Mouse (Mus musculus): ENCODE measurements at regions not wholly inside any gene's neighbourhood (a gene's known extent, or its start where the extent isn't known, plus 50 kb on each side); places are given as distances from the start of the nearest gene placed in this dataset.

- TF ChIP-seq CTCF (IDR thresholded peaks at IDR 0.05; ENCODE audit: low read depth) (no peak), EP300 (IDR thresholded peaks at IDR 0.05; ENCODE audit: low read depth) (no peak)
Measured at GRCm38 (mm10) chr13:6365169-6365568, 182.8 kb upstream of the Pitrm1 start.

All from liver, embryonic 14.5 days (tissue).